Mouse (Mus musculus) layer of hippocampus, postnatal 25 days (tissue): ENCODE results near the gene Car10. TPM values are rescaled to one million over a fixed set of nuclear protein-coding genes. Genes with fewer than 3 reads are reported as not detected.
"Not testable (repeated sequence)": the region's sequence is repeated elsewhere in the genome, so short reads cannot be mapped to it uniquely, and the experiment has no call there.

Source experiments
- DNase-seq, 2 experiments: peaks; one replicate each; pipeline ENCODE4 v3.0.0; 2022; ENCODE audit warnings: mixed read lengths in 2 of 2, low spot score in 1 of 2; ENCODE audit errors: extremely low spot score in 1 of 2
- total RNA-seq, 2 experiments: library from RNA; stranded (reverse); gene quantifications; 2 replicates each; pipeline ENCODE4 v1.2.3; 2021

The Car10 gene
- total RNA-seq, 2 experiments from 2014 or later = 28.7 to 32.3 TPM

- DNase-seq = no peak
Measured at GRCm38 (mm10) chr11:93367740-93368139, 269.9 kb downstream of the Car10 start.

GRCm38 (mm10) chr11:93373697-93374354 lies 276.0 kb downstream of the Car10 start:
- DNase-seq = no peak

- DNase-seq = no peak
Measured at GRCm38 (mm10) chr11:93391159-93391558, 293.3 kb downstream of the Car10 start.

GRCm38 (mm10) chr11:93393371-93393770 lies 295.5 kb downstream of the Car10 start:
- DNase-seq = not testable (repeated sequence)

GRCm38 (mm10) chr11:93396356-93396755 lies 298.5 kb downstream of the Car10 start:
- no peak for DNase-seq

- DNase-seq = not testable (repeated sequence)
Measured at GRCm38 (mm10) chr11:93401167-93401566, 303.3 kb downstream of the Car10 start.

GRCm38 (mm10) chr11:93407981-93408380 lies 310.2 kb downstream of the Car10 start:
- DNase-seq = no peak

GRCm38 (mm10) chr11:93431482-93431881 lies 333.7 kb downstream of the Car10 start:
- DNase-seq = no peak

- no peak for DNase-seq
Measured at GRCm38 (mm10) chr11:93434997-93435915, 337.4 kb downstream of the Car10 start.

- no peak for DNase-seq
Measured at GRCm38 (mm10) chr11:93436892-93437291, 339.1 kb downstream of the Car10 start.

- DNase-seq = no peak
Measured at GRCm38 (mm10) chr11:93440466-93440865, 342.6 kb downstream of the Car10 start.

- no peak for DNase-seq
Measured at GRCm38 (mm10) chr11:93443777-93444176, 345.9 kb downstream of the Car10 start.

GRCm38 (mm10) chr11:93444741-93445140 lies 346.9 kb downstream of the Car10 start:
- no peak for DNase-seq

- no peak for DNase-seq
Measured at GRCm38 (mm10) chr11:93447566-93447965, 349.7 kb downstream of the Car10 start.

GRCm38 (mm10) chr11:93448290-93449256 lies 350.7 kb downstream of the Car10 start:
- DNase-seq = no peak

GRCm38 (mm10) chr11:93450535-93450934 lies 352.7 kb downstream of the Car10 start:
- no peak for DNase-seq

- DNase-seq = no peak
Measured at GRCm38 (mm10) chr11:93466221-93466620, 368.4 kb downstream of the Car10 start.

GRCm38 (mm10) chr11:93467711-93468110 lies 369.9 kb downstream of the Car10 start:
- no peak for DNase-seq

GRCm38 (mm10) chr11:93470771-93471170 lies 372.9 kb downstream of the Car10 start:
- no peak for DNase-seq

- DNase-seq = peak; percentile 68 to 71
Measured at GRCm38 (mm10) chr11:93471573-93472179, 373.8 kb downstream of the Car10 start.
